Mouse (Mus musculus): ENCODE results near the gene Hist3h2ba.

Hist3h2ba gene

DNA sequence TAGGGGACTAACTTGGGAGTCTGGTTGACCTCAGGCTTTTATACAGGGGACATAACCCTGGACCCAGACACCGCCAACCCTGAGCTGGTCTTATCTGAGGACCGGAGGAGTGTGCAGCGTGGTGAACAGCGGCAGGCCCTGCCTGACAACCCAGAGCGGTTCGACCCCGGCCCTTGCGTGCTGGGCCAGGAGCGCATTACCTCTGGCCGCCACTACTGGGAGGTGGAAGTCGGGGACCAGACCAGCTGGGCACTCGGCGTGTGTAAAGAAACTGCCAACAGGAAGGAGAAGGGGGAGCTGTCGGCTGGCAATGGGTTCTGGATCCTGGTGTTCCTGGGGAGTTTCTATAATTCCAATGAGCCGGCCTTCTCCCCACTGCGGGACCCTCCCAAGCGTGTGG is 41.4 kb downstream of the Hist3h2ba start:
- DNase-seq = peak in 1 of 2 experiments; percentile 35

DNA sequence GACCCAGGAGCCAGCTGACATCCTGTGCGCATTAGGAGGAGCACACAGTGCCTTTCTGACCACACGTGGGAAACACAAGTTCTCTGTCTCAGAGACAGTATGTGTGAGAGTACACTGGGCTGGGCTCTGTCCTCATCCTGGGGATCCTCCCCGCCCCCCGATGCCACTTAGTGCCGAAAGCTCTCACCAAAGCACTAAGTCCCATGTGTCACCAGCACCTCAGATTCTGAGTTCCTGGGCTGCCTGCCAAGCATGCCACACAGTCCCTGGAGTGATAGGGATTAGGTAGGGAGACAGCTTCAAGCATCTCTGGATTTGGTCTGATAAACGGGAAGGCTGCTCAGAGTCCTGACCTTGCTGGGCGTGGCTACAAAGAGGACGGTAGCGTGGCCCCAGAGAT is 42.1 kb downstream of the Hist3h2ba start:
- peak; percentile 19 to 39 for DNase-seq

DNA sequence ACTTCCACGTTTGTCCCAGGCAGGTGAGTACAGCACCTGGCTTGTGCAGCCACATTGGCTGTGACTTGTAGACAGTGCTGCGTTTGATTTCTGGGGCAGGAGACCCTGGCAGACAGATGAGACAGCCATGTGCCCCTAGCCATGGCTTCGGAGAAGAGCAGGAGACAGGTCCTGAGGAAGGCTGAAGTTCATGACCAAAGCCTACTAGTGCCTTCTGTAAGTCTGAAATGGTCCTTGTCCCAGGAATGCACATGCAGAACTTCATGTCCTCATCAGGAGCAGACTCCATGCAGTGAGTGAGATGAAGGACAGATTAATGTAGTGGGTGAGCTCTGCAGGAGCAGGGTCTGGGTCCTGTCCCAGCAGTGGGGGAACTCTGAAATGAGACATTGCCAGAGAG is 43.2 kb downstream of the Hist3h2ba start:
- DNase-seq = peak in 1 of 2 experiments; percentile 34

DNA sequence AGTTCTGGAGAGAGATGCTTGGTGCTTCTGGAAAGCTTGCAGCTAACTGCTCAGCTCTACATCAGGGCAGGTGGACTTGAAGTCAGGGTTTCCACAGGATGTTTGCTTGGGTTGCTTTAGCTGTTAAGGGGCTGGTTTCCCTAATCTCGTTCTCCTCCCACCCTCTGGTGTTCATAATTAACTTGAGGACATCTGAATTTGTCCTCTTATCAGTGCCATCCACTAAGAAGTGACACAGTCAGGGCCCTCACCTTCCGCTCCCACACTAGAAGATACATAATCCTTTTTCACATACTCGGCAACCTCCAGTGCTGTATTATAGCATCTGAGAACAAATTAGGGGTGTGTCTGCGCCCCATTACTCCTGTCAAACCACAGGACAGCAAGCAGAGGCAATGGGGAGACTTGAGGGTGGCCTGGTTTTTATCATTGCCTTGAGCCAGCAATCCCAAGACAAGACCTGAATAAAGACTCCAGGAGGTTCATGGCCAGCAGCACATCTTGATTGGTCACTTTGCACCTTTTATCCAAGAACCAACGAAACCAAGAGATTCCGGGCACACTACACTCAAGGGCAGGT is 44.5 kb downstream of the Hist3h2ba start:
- DNase-seq = no peak

- DNase-seq = peak; percentile 69 to 88
Observed at GRCm38 (mm10) chr11:58994337-58994826, 45.7 kb downstream of the Hist3h2ba start.

GRCm38 (mm10) chr11:58995061-58995806 is 46.5 kb downstream of the Hist3h2ba start:
- DNase-seq = peak in 1 of 2 experiments; percentile 33

GRCm38 (mm10) chr11:58995807-58996370 is 47.2 kb downstream of the Hist3h2ba start:
- DNase-seq = peak in 1 of 2 experiments; percentile 26

DNA sequence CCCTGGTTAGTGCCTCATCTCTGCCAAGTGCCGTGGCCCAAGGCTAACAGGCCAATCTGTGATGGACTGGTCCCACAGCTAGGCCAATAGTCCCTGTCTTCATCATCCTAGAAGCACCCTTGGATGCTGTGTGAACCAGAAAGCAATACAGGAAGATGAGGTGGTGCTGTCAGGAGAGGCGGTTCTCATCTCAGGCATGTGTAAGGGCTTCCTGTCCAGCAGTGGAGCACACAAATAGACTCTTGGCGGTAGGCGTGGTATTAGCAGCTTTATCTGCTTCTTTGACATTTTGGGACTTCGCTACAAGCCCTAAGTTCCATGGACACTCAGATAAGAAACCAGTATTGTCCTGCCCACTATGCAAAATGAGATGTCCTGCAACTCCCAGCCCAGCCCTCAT is 48.8 kb downstream of the Hist3h2ba start:
- DNase-seq = no peak

All from kidney, postnatal 25 days (tissue).